Mouse (Mus musculus): ENCODE measurements around the gene Tubgcp2. TPM values are rescaled to one million over a fixed set of nuclear protein-coding genes. Genes with fewer than 3 reads are reported as not detected.
A peak's percentile ranks its signal among the peaks of the same experiment; 100 is the strongest.

Tubgcp2 gene
- polyA plus RNA-seq, 1 experiment from 2014 or later, result 34.4 TPM

DNA sequence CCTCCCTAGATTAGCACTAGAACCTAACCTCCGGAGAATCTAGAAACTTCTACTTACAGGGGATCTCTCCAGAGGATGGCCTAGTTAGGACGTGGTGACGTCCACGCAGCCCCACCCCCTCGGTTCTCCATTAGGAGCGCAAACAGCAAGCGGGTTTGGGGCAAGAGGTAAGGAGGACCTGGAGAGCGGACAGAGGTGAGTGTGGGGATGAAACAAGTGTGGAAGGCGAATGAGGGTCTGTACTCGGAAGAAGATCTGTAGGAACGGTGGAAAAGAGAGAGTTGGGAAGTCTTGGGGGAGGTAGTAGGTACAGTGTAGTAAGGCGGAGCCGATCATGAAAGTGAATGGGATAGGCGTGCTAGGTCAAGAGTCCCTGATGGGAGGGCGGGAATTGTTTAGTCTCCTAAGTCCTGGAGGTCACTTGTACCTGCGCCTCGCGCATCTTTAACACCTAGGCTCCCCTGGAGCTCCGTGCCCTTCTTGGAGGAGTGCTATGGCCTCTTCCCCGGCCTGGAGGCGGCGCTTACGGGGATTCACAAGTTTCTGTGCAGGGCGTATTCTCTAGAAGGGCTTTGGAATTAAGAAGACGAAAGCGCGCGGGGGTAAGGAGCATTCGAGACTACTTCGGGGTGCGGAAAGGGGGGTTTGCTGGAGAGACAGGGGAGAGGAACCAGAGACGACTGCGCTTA lies 86.0 kb downstream of the Tubgcp2 start:
- ATAC-seq (replicated peaks; ENCODE audit: low FRiP score, low read depth) (peak; percentile 58; the same call in 1 of the 2 replicates), DNase-seq (ENCODE audit: low spot score) (peak; percentile 76)
- H3K4me2 ChIP-seq (ENCODE audit: low read length), result peak overlapping the region; percentile 88
- H3K27me3 ChIP-seq (ENCODE audit: insufficient read depth, low read length), result peaks cover 11% of the 10 kb centered on the region
- H3K9ac ChIP-seq (ENCODE audit: low read depth, low read length), result peak overlapping the region; percentile 59
- H3K27ac ChIP-seq, result peak overlapping the region; percentile 76
- no peaks in the 10 kb centered on the region for H3K9me3 ChIP-seq (replicated peaks; ENCODE audit: low read length)
- peak overlapping the region; percentile 47 for H3K4me3 ChIP-seq (replicated peaks; ENCODE audit: low read depth, low read length)
- no peaks in the 10 kb centered on the region for H3K36me3 ChIP-seq (ENCODE audit: insufficient read depth, low read length)
- under 1% methylated on average over 33 of the region's 33 CpGs for WGBS
- H3K4me1 ChIP-seq (replicated peaks; ENCODE audit: insufficient read depth, low read length), result no peaks in the 10 kb centered on the region
- TF ChIP-seq CTCF (IDR thresholded peaks at IDR 0.05; ENCODE audit: low read depth), result no peak

DNA sequence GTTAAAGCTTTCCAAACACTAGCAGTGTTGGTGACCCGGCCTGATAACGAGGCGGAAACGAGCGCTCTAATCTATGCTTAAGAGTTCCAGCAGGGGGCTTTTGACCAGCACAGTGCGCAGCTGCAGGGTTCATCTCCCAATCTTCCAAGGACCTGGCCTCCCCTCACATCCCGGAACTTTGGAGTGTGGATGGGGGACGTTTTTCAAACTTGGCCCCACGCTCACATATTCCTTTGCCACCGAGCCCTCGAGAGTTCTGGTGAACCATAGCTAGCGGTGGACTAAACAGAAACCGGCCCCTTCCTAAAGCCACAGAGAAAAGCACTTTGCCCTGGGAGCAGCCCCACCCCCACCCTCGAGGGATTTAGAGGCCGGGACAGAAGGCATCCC lies 86.6 kb downstream of the Tubgcp2 start:
- Histone ChIP-seq H3K9ac (ENCODE audit: low read depth, low read length) (peak overlapping the region; percentile 59), H3K9me3 (replicated peaks; ENCODE audit: low read length) (no peaks in the 10 kb centered on the region), H3K36me3 (ENCODE audit: insufficient read depth, low read length) (no peaks in the 10 kb centered on the region), H3K4me2 (ENCODE audit: low read length) (peak overlapping the region; percentile 88), H3K4me1 (replicated peaks; ENCODE audit: insufficient read depth, low read length) (no peaks in the 10 kb centered on the region), H3K4me3 (replicated peaks; ENCODE audit: low read depth, low read length) (peak overlapping the region; percentile 47), H3K27ac (peak overlapping the region; percentile 76; the same call in 1 of the 2 replicates), H3K27me3 (ENCODE audit: insufficient read depth, low read length) (peaks cover 16% of the 10 kb centered on the region)
- peak; percentile 75 for TF ChIP-seq CTCF (IDR thresholded peaks at IDR 0.05; ENCODE audit: low read depth)
- ATAC-seq (replicated peaks; ENCODE audit: low FRiP score, low read depth), result peak; percentile 73
- peak; percentile 92 for DNase-seq (ENCODE audit: low spot score)
- under 1% methylated on average over 15 of the region's 15 CpGs for WGBS

DNA sequence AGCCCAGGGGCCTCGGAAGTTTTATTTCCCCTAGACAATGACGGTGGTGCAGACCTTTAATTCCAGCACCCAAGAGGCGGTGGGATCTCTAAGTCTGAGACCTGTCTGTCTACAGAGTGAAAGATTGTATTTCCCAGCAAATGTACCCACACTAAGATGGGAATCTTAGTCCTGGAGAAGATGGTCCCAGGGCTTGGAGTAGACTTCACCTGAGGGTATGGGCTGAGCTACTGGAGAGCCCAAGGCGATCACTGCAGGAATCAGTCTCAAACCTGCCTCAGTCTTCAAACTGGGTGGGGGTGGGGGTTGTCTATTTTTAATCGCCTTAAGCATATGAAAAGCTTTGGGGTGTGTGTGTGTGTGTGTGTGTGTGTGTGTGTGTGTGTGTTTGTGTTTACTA lies 90.4 kb downstream of the Tubgcp2 start:
- no peaks in the 10 kb centered on the region for H3K9me3 ChIP-seq (replicated peaks; ENCODE audit: low read length)
- H3K9ac ChIP-seq (ENCODE audit: low read depth, low read length), result no peak overlapping the region
- 44% methylated on average over 5 of the region's 5 CpGs for WGBS
- DNase-seq (ENCODE audit: low spot score) (no peak), ATAC-seq (replicated peaks; ENCODE audit: low FRiP score, low read depth) (no peak)
- TF ChIP-seq CTCF (IDR thresholded peaks at IDR 0.05; ENCODE audit: low read depth), result no peak
- no peaks in the 10 kb centered on the region for H3K36me3 ChIP-seq (ENCODE audit: insufficient read depth, low read length)
- H3K4me2 ChIP-seq (ENCODE audit: low read length), result no peak overlapping the region
- H3K4me1 ChIP-seq (replicated peaks; ENCODE audit: insufficient read depth, low read length), result peaks cover 9% of the 10 kb centered on the region; the same call in 1 of the 2 replicates
- H3K4me3 ChIP-seq (replicated peaks; ENCODE audit: low read depth, low read length), result no peak overlapping the region
- H3K27me3 ChIP-seq (ENCODE audit: insufficient read depth, low read length), result peaks cover 45% of the 10 kb centered on the region
- H3K27ac ChIP-seq, result no peak overlapping the region

MicroRNAs within 50 kb of the gene (microRNA counts, 519-probe panel; counts per million panel counts)
- microRNA mmu-miR-202-3p (330 counts per million, percentile 68 among the panel's probes with 10 or more counts), microRNA mmu-miR-202-5p (330 counts per million, percentile 68 among the panel's probes with 10 or more counts)

Small RNA genes lying within 50 kb of the gene (microRNA-seq; reads per million reads assigned to microRNA genes)
- gene Mir202 (not detected), gene Mir7062 (0.80 reads per million), gene mmu-mir-7686 (not detected)

Other genes with a start within 250 kb of the Tubgcp2 start
- 0.50 and 1.3 TPM in 2 replicates for gene Adgra1, start 202.5 kb downstream of the Tubgcp2 start, polyA plus RNA-seq (2015; fragmentation: Nextera tagmentation; extraction: Ambion mirVana)
- 0.09 and 0.18 TPM in 2 replicates for gene Kndc1, start 142.0 kb downstream of the Tubgcp2 start, polyA plus RNA-seq (2015; fragmentation: Nextera tagmentation; extraction: Ambion mirVana)
- not detected in 2 replicates for gene Utf1, start 92.9 kb downstream of the Tubgcp2 start, polyA plus RNA-seq (2015; fragmentation: Nextera tagmentation; extraction: Ambion mirVana)
- gene 6430531B16Rik, start 57.9 kb downstream of the Tubgcp2 start, polyA plus RNA-seq (2015; fragmentation: Nextera tagmentation; extraction: Ambion mirVana), result 0.28 and 0.36 TPM in 2 replicates
- gene Adam8, start 44.1 kb downstream of the Tubgcp2 start, polyA plus RNA-seq (2015; fragmentation: Nextera tagmentation; extraction: Ambion mirVana), result 0.41 and 0.46 TPM in 2 replicates
- 35.0 TPM in 2 replicates for gene Zfp511, start 278 bp downstream of the Tubgcp2 start, polyA plus RNA-seq (2015; fragmentation: Nextera tagmentation; extraction: Ambion mirVana)
- not detected in 2 replicates for gene Msx3, start 12.4 kb upstream of the Tubgcp2 start, polyA plus RNA-seq (2015; fragmentation: Nextera tagmentation; extraction: Ambion mirVana)
- gene Caly, start 45.9 kb upstream of the Tubgcp2 start, polyA plus RNA-seq (2015; fragmentation: Nextera tagmentation; extraction: Ambion mirVana), result 0.89 and 1.1 TPM in 2 replicates
- 3.9 and 6.2 TPM in 2 replicates for gene Prap1, start 56.7 kb upstream of the Tubgcp2 start, polyA plus RNA-seq (2015; fragmentation: Nextera tagmentation; extraction: Ambion mirVana)
- 86.8 and 88.4 TPM in 2 replicates for gene Fuom, start 65.8 kb upstream of the Tubgcp2 start, polyA plus RNA-seq (2015; fragmentation: Nextera tagmentation; extraction: Ambion mirVana)
- gene Paox, start 79.1 kb upstream of the Tubgcp2 start, polyA plus RNA-seq (2015; fragmentation: Nextera tagmentation; extraction: Ambion mirVana), result 21.0 and 22.9 TPM in 2 replicates
- gene Echs1, start 79.8 kb upstream of the Tubgcp2 start, polyA plus RNA-seq (2015; fragmentation: Nextera tagmentation; extraction: Ambion mirVana), result 236 and 241 TPM in 2 replicates
- 29.9 and 30.4 TPM in 2 replicates for gene Mtg1, start 100.9 kb upstream of the Tubgcp2 start, polyA plus RNA-seq (2015; fragmentation: Nextera tagmentation; extraction: Ambion mirVana)
- gene Sprn, start 118.2 kb upstream of the Tubgcp2 start, polyA plus RNA-seq (2015; fragmentation: Nextera tagmentation; extraction: Ambion mirVana), result 0.13 and 0.16 TPM in 2 replicates
- not detected in 2 replicates for gene Olfr522, start 128.1 kb upstream of the Tubgcp2 start, polyA plus RNA-seq (2015; fragmentation: Nextera tagmentation; extraction: Ambion mirVana)
- not detected in 2 replicates for gene Olfr523, start 136.5 kb upstream of the Tubgcp2 start, polyA plus RNA-seq (2015; fragmentation: Nextera tagmentation; extraction: Ambion mirVana)
- gene Olfr524, start 169.3 kb upstream of the Tubgcp2 start, polyA plus RNA-seq (2015; fragmentation: Nextera tagmentation; extraction: Ambion mirVana), result not detected in 2 replicates
- 0.05 TPM in 2 replicates for gene Cd163l1, start 181.6 kb upstream of the Tubgcp2 start, polyA plus RNA-seq (2015; fragmentation: Nextera tagmentation; extraction: Ambion mirVana)
- gene 5830411N06Rik, start 210.6 kb upstream of the Tubgcp2 start, polyA plus RNA-seq (2015; fragmentation: Nextera tagmentation; extraction: Ambion mirVana), result not detected in 2 replicates

All from kidney, postnatal 0 days (tissue).